Mouse (Mus musculus): ENCODE measurements at regions not wholly inside any gene's neighbourhood (a gene's known extent, or its start where the extent isn't known, plus 50 kb on each side); places are given as distances from the start of the nearest gene placed in this dataset.

DNA sequence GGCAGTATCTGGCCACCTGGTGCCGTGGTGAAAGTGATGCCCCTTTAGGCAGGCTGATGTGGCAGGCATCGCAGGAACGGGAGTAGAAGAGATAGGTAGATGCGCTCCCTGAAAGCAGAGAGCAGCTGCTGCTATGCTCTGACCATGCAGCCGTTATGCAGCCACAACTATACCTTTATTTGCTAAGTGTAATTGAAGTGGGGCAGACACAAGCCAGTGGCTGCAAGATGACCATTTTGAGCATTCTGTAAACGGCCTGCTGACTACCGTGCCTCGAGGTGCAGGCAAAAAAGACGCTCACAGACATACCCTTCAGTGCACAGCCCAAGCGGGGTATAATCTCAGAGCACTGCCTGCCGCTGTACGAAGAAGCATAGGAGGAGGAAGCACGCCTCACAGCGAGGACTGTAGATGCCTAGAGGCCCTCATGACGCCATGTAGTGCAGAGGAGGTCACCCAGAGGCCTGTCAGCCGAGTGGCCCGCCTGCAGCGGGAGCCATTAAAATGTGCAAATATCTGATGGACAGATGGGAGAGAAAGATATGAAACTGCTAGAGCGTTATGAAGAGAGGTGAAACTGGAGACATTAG, 170.9 kb downstream of the Spata18 start:
- Histone ChIP-seq H3K4me2 (replicated peaks; ENCODE audit: low read depth) (no peak overlapping the region), H3K4me3 (ENCODE audit: low read depth, low read length) (no peak overlapping the region), H3K27ac (replicated peaks) (no peak overlapping the region), H3K9ac (ENCODE audit: low read length) (no peak overlapping the region), H3K4me1 (replicated peaks; ENCODE audit: control insufficient read depth, insufficient read depth) (no peaks in the 10 kb centered on the region), H3K27me3 (ENCODE audit: control insufficient read depth, insufficient read depth, low read length) (no peaks in the 10 kb centered on the region), H3K9me3 (ENCODE audit: control insufficient read depth, low read length) (no peaks in the 10 kb centered on the region), H3K36me3 (ENCODE audit: control insufficient read depth, insufficient read depth, low read length) (no peaks in the 10 kb centered on the region)
- WGBS = 71% methylated on average over 19 of the region's 19 CpGs
- no peak for ATAC-seq (ENCODE audit: low FRiP score, low TSS enrichment)
- DNase-seq (ENCODE audit: low spot score) = no peak
- TF ChIP-seq EP300 (optimal IDR thresholded peaks at IDR 0.05) (no peak), CTCF (IDR thresholded peaks at IDR 0.05; ENCODE audit: low read depth) (no peak)

DNA sequence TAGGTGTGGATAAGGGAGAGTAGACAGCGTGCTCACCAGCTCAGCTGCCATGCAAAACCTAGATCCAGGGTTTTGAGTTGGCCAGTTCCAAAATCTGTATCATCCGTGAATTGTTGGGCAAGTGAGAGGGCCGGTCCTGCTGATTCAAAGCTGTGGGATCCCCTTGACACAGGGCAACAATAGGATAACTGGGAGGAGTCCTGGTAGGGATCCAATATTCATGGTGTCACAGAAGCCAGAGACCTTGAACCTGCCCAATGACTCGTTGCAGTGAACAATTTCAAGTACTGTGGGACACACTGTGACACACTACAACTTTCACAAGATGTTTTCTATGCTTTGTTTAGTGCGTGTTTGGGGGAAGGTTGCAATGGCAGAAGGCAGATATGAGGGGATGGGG, 172.2 kb downstream of the Spata18 start:
- no peak overlapping the region for H3K27ac ChIP-seq (replicated peaks)
- no peak overlapping the region for H3K4me3 ChIP-seq (ENCODE audit: low read depth, low read length)
- WGBS = 85% methylated on average over 5 of the region's 5 CpGs
- H3K27me3 ChIP-seq (ENCODE audit: control insufficient read depth, insufficient read depth, low read length) = no peaks in the 10 kb centered on the region
- H3K4me1 ChIP-seq (replicated peaks; ENCODE audit: control insufficient read depth, insufficient read depth) = no peaks in the 10 kb centered on the region
- no peaks in the 10 kb centered on the region for H3K9me3 ChIP-seq (ENCODE audit: control insufficient read depth, low read length)
- DNase-seq (ENCODE audit: low spot score) (no peak), ATAC-seq (ENCODE audit: low FRiP score, low TSS enrichment) (no peak)
- H3K9ac ChIP-seq (ENCODE audit: low read length) = no peak overlapping the region
- H3K4me2 ChIP-seq (replicated peaks; ENCODE audit: low read depth) = no peak overlapping the region
- TF ChIP-seq CTCF (IDR thresholded peaks at IDR 0.05; ENCODE audit: low read depth) = no peak
- TF ChIP-seq EP300 (optimal IDR thresholded peaks at IDR 0.05) = no peak
- no peaks in the 10 kb centered on the region for H3K36me3 ChIP-seq (ENCODE audit: control insufficient read depth, insufficient read depth, low read length)

- H3K9me3 ChIP-seq (ENCODE audit: control insufficient read depth, low read length) = no peaks in the 10 kb centered on the region
- TF ChIP-seq CTCF (IDR thresholded peaks at IDR 0.05; ENCODE audit: low read depth) = no peak
- TF ChIP-seq EP300 (optimal IDR thresholded peaks at IDR 0.05) = no peak
- H3K4me1 ChIP-seq (replicated peaks; ENCODE audit: control insufficient read depth, insufficient read depth) = no peaks in the 10 kb centered on the region
- no peak overlapping the region for H3K27ac ChIP-seq (replicated peaks)
- 84% methylated on average over 4 of the region's 4 CpGs for WGBS
- ATAC-seq (ENCODE audit: low FRiP score, low TSS enrichment) = no peak
- H3K27me3 ChIP-seq (ENCODE audit: control insufficient read depth, insufficient read depth, low read length) = no peaks in the 10 kb centered on the region
- H3K36me3 ChIP-seq (ENCODE audit: control insufficient read depth, insufficient read depth, low read length) = no peaks in the 10 kb centered on the region
- H3K4me3 ChIP-seq (ENCODE audit: low read depth, low read length) = no peak overlapping the region
- DNase-seq (ENCODE audit: low spot score) = no peak
- H3K4me2 ChIP-seq (replicated peaks; ENCODE audit: low read depth) = no peak overlapping the region
- no peak overlapping the region for H3K9ac ChIP-seq (ENCODE audit: low read length)
Measured at GRCm38 (mm10) chr5:73826941-73827340, 175.8 kb downstream of the Spata18 start.

- Histone ChIP-seq H3K27me3 (ENCODE audit: control insufficient read depth, insufficient read depth, low read length) (no peaks in the 10 kb centered on the region), H3K4me3 (ENCODE audit: low read depth, low read length) (no peak overlapping the region), H3K36me3 (ENCODE audit: control insufficient read depth, insufficient read depth, low read length) (no peaks in the 10 kb centered on the region), H3K27ac (replicated peaks) (no peak overlapping the region), H3K9ac (ENCODE audit: low read length) (no peak overlapping the region), H3K4me2 (replicated peaks; ENCODE audit: low read depth) (no peak overlapping the region), H3K9me3 (ENCODE audit: control insufficient read depth, low read length) (no peaks in the 10 kb centered on the region), H3K4me1 (replicated peaks; ENCODE audit: control insufficient read depth, insufficient read depth) (no peaks in the 10 kb centered on the region)
- DNase-seq (ENCODE audit: low spot score) = no peak
- 80% methylated on average over 1 of the region's 1 CpGs for WGBS
- TF ChIP-seq CTCF (IDR thresholded peaks at IDR 0.05; ENCODE audit: low read depth) (no peak), EP300 (optimal IDR thresholded peaks at IDR 0.05) (no peak)
- ATAC-seq (ENCODE audit: low FRiP score, low TSS enrichment) = no peak
Measured at GRCm38 (mm10) chr5:73833721-73834120, 182.5 kb downstream of the Spata18 start.

DNA sequence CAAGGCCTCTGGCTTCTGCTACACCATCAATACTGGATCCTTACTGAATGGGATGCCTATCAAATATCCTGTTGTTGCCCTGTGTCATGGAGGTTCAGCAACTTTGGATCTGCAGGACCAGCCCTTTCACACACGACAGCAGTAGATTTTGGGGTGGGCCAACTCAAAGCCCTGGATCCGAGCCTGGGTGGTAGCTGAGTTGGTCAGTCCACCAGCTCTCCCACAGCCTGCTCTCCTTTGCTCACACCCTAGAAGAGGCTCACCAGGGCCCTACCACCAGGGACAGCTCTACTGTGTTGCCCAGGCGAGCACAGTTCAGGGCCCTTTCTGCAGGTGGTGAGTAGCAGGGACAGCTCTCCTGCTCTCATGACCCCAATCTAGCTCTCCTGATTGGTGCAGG, 192.6 kb downstream of the Spata18 start:
- no peak overlapping the region for H3K4me2 ChIP-seq (replicated peaks; ENCODE audit: low read depth)
- no peaks in the 10 kb centered on the region for H3K27me3 ChIP-seq (ENCODE audit: control insufficient read depth, insufficient read depth, low read length)
- DNase-seq (ENCODE audit: low spot score) (no peak), ATAC-seq (ENCODE audit: low FRiP score, low TSS enrichment) (no peak)
- no peaks in the 10 kb centered on the region for H3K9me3 ChIP-seq (ENCODE audit: control insufficient read depth, low read length)
- H3K36me3 ChIP-seq (ENCODE audit: control insufficient read depth, insufficient read depth, low read length) = no peaks in the 10 kb centered on the region
- H3K9ac ChIP-seq (ENCODE audit: low read length) = no peak overlapping the region
- no peak overlapping the region for H3K27ac ChIP-seq (replicated peaks)
- H3K4me1 ChIP-seq (replicated peaks; ENCODE audit: control insufficient read depth, insufficient read depth) = no peaks in the 10 kb centered on the region
- H3K4me3 ChIP-seq (ENCODE audit: low read depth, low read length) = no peak overlapping the region
- TF ChIP-seq EP300 (optimal IDR thresholded peaks at IDR 0.05) = no peak
- no peak for TF ChIP-seq CTCF (IDR thresholded peaks at IDR 0.05; ENCODE audit: low read depth)
- WGBS = 79% methylated on average over 3 of the region's 3 CpGs

GRCm38 (mm10) chr5:73846096-73846782, 195.1 kb downstream of the Spata18 start:
- WGBS = 51% methylated on average over 12 of the region's 12 CpGs
- Histone ChIP-seq H3K27ac (replicated peaks) (no peak overlapping the region), H3K27me3 (ENCODE audit: control insufficient read depth, insufficient read depth, low read length) (no peaks in the 10 kb centered on the region), H3K36me3 (ENCODE audit: control insufficient read depth, insufficient read depth, low read length) (no peaks in the 10 kb centered on the region), H3K4me3 (ENCODE audit: low read depth, low read length) (no peak overlapping the region), H3K9ac (ENCODE audit: low read length) (no peak overlapping the region), H3K4me2 (replicated peaks; ENCODE audit: low read depth) (no peak overlapping the region), H3K9me3 (ENCODE audit: control insufficient read depth, low read length) (no peaks in the 10 kb centered on the region), H3K4me1 (replicated peaks; ENCODE audit: control insufficient read depth, insufficient read depth) (no peaks in the 10 kb centered on the region)
- TF ChIP-seq CTCF (IDR thresholded peaks at IDR 0.05; ENCODE audit: low read depth) = no peak
- TF ChIP-seq EP300 (optimal IDR thresholded peaks at IDR 0.05) = no peak
- DNase-seq (ENCODE audit: low spot score) (no peak), ATAC-seq (ENCODE audit: low FRiP score, low TSS enrichment) (no peak)

All from stomach, postnatal 0 days (tissue).